Mouse (Mus musculus) embryonic fibroblast, embryonic 13.5 days (primary cell): Measurements from ENCODE around the gene Rangap1.

Experiments used
- CTCF ChIP-seq: IDR thresholded peaks from 2 replicates; pipeline ENCODE4 v1.5.1; 2011; ENCODE audit warnings: mild to moderate bottlenecking, control low read depth, low read length, moderate library complexity, borderline replicate concordance; ENCODE audit not compliant: insufficient read depth
- POLR2A ChIP-seq: IDR thresholded peaks from 2 replicates; pipeline ENCODE4 v1.6.1; 2011; ENCODE audit warnings: low read depth, mild to moderate bottlenecking, control low read depth, low read length, moderate library complexity

- TF ChIP-seq CTCF: no peak
- no peak for TF ChIP-seq POLR2A
These were observed 40.4 kb upstream of the Rangap1 start for GRCm38 (mm10) chr15:81785701-81786100.
